Mouse (Mus musculus) embryonic facial prominence, embryonic 13.5 days (tissue): ENCODE measurements around the gene Fastk. TPM values are rescaled to one million over a fixed set of nuclear protein-coding genes. Genes with fewer than 3 reads are reported as not detected.

ENCODE experiments used
- polyA plus RNA-seq: library from polyadenylated mRNA; unstranded; fragments of >200 nt; fragmentation: Nextera tagmentation; extraction: Ambion mirVana; gene quantifications from 2 replicates; pipeline ENCODE4 v1.2.1, GENCODE M21; 2015

The Fastk gene
- polyA plus RNA-seq, 1 experiment from 2014 or later = 109 TPM

Other genes starting within 250 kb of the Fastk start
- 1.3 and 1.4 TPM in 2 replicates for gene Kcnh2, start 93.7 kb downstream of the Fastk start, polyA plus RNA-seq
- gene Nos3, start 80.5 kb downstream of the Fastk start, polyA plus RNA-seq = 5.4 and 5.9 TPM in 2 replicates
- gene Atg9b, start 53.1 kb downstream of the Fastk start, polyA plus RNA-seq = 0.25 and 0.50 TPM in 2 replicates
- 39.9 and 44.9 TPM in 2 replicates for gene Abcb8, start 51.6 kb downstream of the Fastk start, polyA plus RNA-seq
- 3.3 and 3.5 TPM in 2 replicates for gene Asic3, start 31.9 kb downstream of the Fastk start, polyA plus RNA-seq
- gene Cdk5, start 21.8 kb downstream of the Fastk start, polyA plus RNA-seq = 55.7 and 62.1 TPM in 2 replicates
- 41.0 and 41.2 TPM in 2 replicates for gene Slc4a2, start 21.4 kb downstream of the Fastk start, polyA plus RNA-seq
- 20.2 and 22.8 TPM in 2 replicates for gene Tmub1, start 2.6 kb upstream of the Fastk start, polyA plus RNA-seq
- gene Agap3, start 6.9 kb upstream of the Fastk start, polyA plus RNA-seq = 31.5 and 31.6 TPM in 2 replicates
- 0.11 TPM in 1 of 2 replicates, not detected in the other for gene Gbx1, start 81.9 kb upstream of the Fastk start, polyA plus RNA-seq
- gene Asb10, start 95.7 kb upstream of the Fastk start, polyA plus RNA-seq = 0.56 and 0.63 TPM in 2 replicates
- gene 4931409K22Rik, start 111.5 kb upstream of the Fastk start, polyA plus RNA-seq = 0.11 TPM in 1 of 2 replicates, not detected in the other
- gene Abcf2, start 132.2 kb upstream of the Fastk start, polyA plus RNA-seq = 112 and 115 TPM in 2 replicates
- 24.2 and 26.4 TPM in 2 replicates for gene Chpf2, start 141.5 kb upstream of the Fastk start, polyA plus RNA-seq
- 37.4 and 43.5 TPM in 2 replicates for gene Smarcd3, start 179.1 kb upstream of the Fastk start, polyA plus RNA-seq
- 30.8 and 33.6 TPM in 2 replicates for gene Nub1, start 240.2 kb upstream of the Fastk start, polyA plus RNA-seq